Mouse (Mus musculus) heart, embryonic 13.5 days (tissue): ENCODE measurements at regions not wholly inside any gene's neighbourhood (a gene's known extent, or its start where the extent isn't known, plus 50 kb on each side); places are given as distances from the start of the nearest gene placed in this dataset.

Experiments used
- ATAC-seq: fragments of 200-750 bp; cut with Nextera tagmentation; 2 replicates; pipeline ENCODE4 v1.8.0; 2017; ENCODE audit warnings: moderate TSS enrichment; ENCODE audit not compliant: insufficient number of reproducible peaks, low FRiP score, low TSS enrichment; ENCODE audit errors: extremely low read depth
- H3K27ac ChIP-seq: fragments of 300-500 bp; sonication (generic); replicated peaks from 2 replicates; pipeline ENCODE4 v1.5.1; 2015; ENCODE audit warnings: moderate library complexity, mild to moderate bottlenecking, inconsistent platforms
- H3K27me3 ChIP-seq: fragments of 300-500 bp; sonication (generic); replicated peaks from 2 replicates; pipeline ENCODE4 v1.6.1; 2015; ENCODE audit warnings: mild to moderate bottlenecking, inconsistent platforms
- H3K36me3 ChIP-seq: fragments of 300-500 bp; sonication (generic); 2 replicates; pipeline ENCODE4 v1.6.1; 2015; ENCODE audit warnings: mild to moderate bottlenecking, inconsistent platforms
- H3K4me1 ChIP-seq: fragments of 300-500 bp; sonication (generic); 2 replicates; pipeline ENCODE4 v1.6.1; 2015; ENCODE audit warnings: inconsistent platforms
- H3K4me2 ChIP-seq: fragments of 300-500 bp; sonication (generic); 2 replicates; pipeline ENCODE4 v1.6.1; 2015; ENCODE audit warnings: inconsistent platforms, mild to moderate bottlenecking, moderate library complexity
- H3K4me3 ChIP-seq: fragments of 300-500 bp; sonication (generic); 2 replicates; pipeline ENCODE4 v1.5.1; 2015; ENCODE audit warnings: moderate library complexity, mild to moderate bottlenecking, inconsistent platforms
- H3K9ac ChIP-seq: fragments of 300-500 bp; sonication (generic); 2 replicates; pipeline ENCODE4 v1.6.1; 2015; ENCODE audit warnings: inconsistent platforms, mild to moderate bottlenecking, moderate library complexity
- H3K9me3 ChIP-seq: fragments of 300-500 bp; sonication (generic); 2 replicates; pipeline ENCODE4 v1.6.1; 2016; ENCODE audit warnings: inconsistent platforms
- WGBS: fragments of 180-500 bp; shearing (Covaris S2); methylation state at CpG from one replicate; pipeline ENCODE4 v1.1.7; 2015; ENCODE audit warnings: mixed read lengths; 5-methylcytosine and 5-hydroxymethylcytosine counted together

- no peak for ATAC-seq
- Histone ChIP-seq H3K27me3 (no peaks in the 10 kb centered on the region), H3K36me3 (no peaks in the 10 kb centered on the region), H3K9me3 (no peaks in the 10 kb centered on the region), H3K9ac (no peak overlapping the region), H3K4me3 (no peak overlapping the region), H3K4me2 (no peak overlapping the region), H3K4me1 (no peaks in the 10 kb centered on the region), H3K27ac (no peak overlapping the region)
- 70% methylated on average over 5 of the region's 5 CpGs for WGBS
Measured at GRCm38 (mm10) chr8:89641339-89641738, 597.4 kb upstream of the Sall1 start.

GRCm38 (mm10) chr8:89634864-89635263 is 590.9 kb upstream of the Sall1 start:
- no peak overlapping the region for H3K9ac ChIP-seq
- no peaks in the 10 kb centered on the region for H3K9me3 ChIP-seq
- H3K36me3 ChIP-seq, result no peaks in the 10 kb centered on the region
- no peaks in the 10 kb centered on the region for H3K4me1 ChIP-seq
- H3K4me2 ChIP-seq, result no peak overlapping the region
- H3K27ac ChIP-seq, result no peak overlapping the region
- ATAC-seq, result no peak
- no peaks in the 10 kb centered on the region for H3K27me3 ChIP-seq
- no peak overlapping the region for H3K4me3 ChIP-seq
- WGBS, result 87% methylated on average over 2 of the region's 2 CpGs

GRCm38 (mm10) chr8:89632304-89632703 is 588.3 kb upstream of the Sall1 start:
- Histone ChIP-seq H3K4me3 (no peak overlapping the region), H3K9me3 (no peaks in the 10 kb centered on the region), H3K27me3 (no peaks in the 10 kb centered on the region), H3K9ac (no peak overlapping the region), H3K4me1 (no peaks in the 10 kb centered on the region), H3K4me2 (no peak overlapping the region), H3K27ac (no peak overlapping the region), H3K36me3 (no peaks in the 10 kb centered on the region)
- WGBS, result 76% methylated on average over 5 of the region's 5 CpGs
- ATAC-seq, result no peak

GRCm38 (mm10) chr8:89630540-89630939 is 586.6 kb upstream of the Sall1 start:
- Histone ChIP-seq H3K4me2 (no peak overlapping the region), H3K9me3 (no peaks in the 10 kb centered on the region), H3K27me3 (no peaks in the 10 kb centered on the region), H3K4me3 (no peak overlapping the region), H3K27ac (no peak overlapping the region), H3K4me1 (no peaks in the 10 kb centered on the region), H3K9ac (no peak overlapping the region), H3K36me3 (no peaks in the 10 kb centered on the region)
- ATAC-seq, result no peak
- WGBS, result 73% methylated on average over 3 of the region's 3 CpGs

- no peaks in the 10 kb centered on the region for H3K36me3 ChIP-seq
- no peak overlapping the region for H3K27ac ChIP-seq
- 35% methylated on average over 7 of the region's 7 CpGs for WGBS
- H3K27me3 ChIP-seq, result no peaks in the 10 kb centered on the region
- H3K9ac ChIP-seq, result no peak overlapping the region
- no peak overlapping the region for H3K4me2 ChIP-seq
- no peaks in the 10 kb centered on the region for H3K9me3 ChIP-seq
- 0 out of 2 replicates have a peak, but pooled peaks cover 2% of the 10 kb centered on the region for H3K4me1 ChIP-seq
- ATAC-seq, result no peak
- no peak overlapping the region for H3K4me3 ChIP-seq
Measured at GRCm38 (mm10) chr8:89618089-89618488, 574.1 kb upstream of the Sall1 start.

GRCm38 (mm10) chr8:89615863-89616558 is 572.0 kb upstream of the Sall1 start:
- ATAC-seq, result no peak
- no peak overlapping the region for H3K4me3 ChIP-seq
- H3K27ac ChIP-seq, result no peak overlapping the region
- H3K9ac ChIP-seq, result no peak overlapping the region
- H3K4me1 ChIP-seq, result 0 out of 2 replicates have a peak, but pooled peaks cover 2% of the 10 kb centered on the region
- no peak overlapping the region for H3K4me2 ChIP-seq
- H3K36me3 ChIP-seq, result no peaks in the 10 kb centered on the region
- 0 out of 2 replicates have a peak, but pooled peaks cover 6% of the 10 kb centered on the region for H3K9me3 ChIP-seq
- H3K27me3 ChIP-seq, result no peaks in the 10 kb centered on the region
- WGBS, result 83% methylated on average over 8 of the region's 8 CpGs

- no peak overlapping the region for H3K9ac ChIP-seq
- H3K27ac ChIP-seq, result no peak overlapping the region
- H3K4me1 ChIP-seq, result no peaks in the 10 kb centered on the region
- WGBS, result 52% methylated on average over 4 of the region's 4 CpGs
- H3K9me3 ChIP-seq, result 0 out of 2 replicates have a peak, but pooled peaks cover 12% of the 10 kb centered on the region
- H3K4me3 ChIP-seq, result no peak overlapping the region
- ATAC-seq, result no peak
- H3K27me3 ChIP-seq, result no peaks in the 10 kb centered on the region
- no peaks in the 10 kb centered on the region for H3K36me3 ChIP-seq
- H3K4me2 ChIP-seq, result no peak overlapping the region
Measured at GRCm38 (mm10) chr8:89609074-89609473, 565.1 kb upstream of the Sall1 start.

GRCm38 (mm10) chr8:89605905-89606468 is 562.0 kb upstream of the Sall1 start:
- H3K9ac ChIP-seq, result no peak overlapping the region
- H3K4me3 ChIP-seq, result no peak overlapping the region
- 81% methylated on average over 4 of the region's 4 CpGs for WGBS

GRCm38 (mm10) chr8:89604461-89604860 is 560.5 kb upstream of the Sall1 start:
- H3K36me3 ChIP-seq, result no peaks in the 10 kb centered on the region
- ATAC-seq, result no peak
- no peak overlapping the region for H3K27ac ChIP-seq

More at GRCm38 (mm10) chr8:89605905-89606468, 562.0 kb upstream of the Sall1 start:
- ATAC-seq, result no peak
- Histone ChIP-seq H3K4me2 (no peak overlapping the region), H3K9me3 (0 out of 2 replicates have a peak, but pooled peaks cover 15% of the 10 kb centered on the region), H3K36me3 (no peaks in the 10 kb centered on the region), H3K27ac (no peak overlapping the region), H3K27me3 (no peaks in the 10 kb centered on the region), H3K4me1 (no peaks in the 10 kb centered on the region)

GRCm38 (mm10) chr8:89596380-89596779 is 552.4 kb upstream of the Sall1 start:
- no peaks in the 10 kb centered on the region for H3K27me3 ChIP-seq
- no peak overlapping the region for H3K27ac ChIP-seq
- H3K36me3 ChIP-seq, result no peaks in the 10 kb centered on the region
- H3K4me1 ChIP-seq, result no peaks in the 10 kb centered on the region
- ATAC-seq, result no peak
- no peak overlapping the region for H3K4me3 ChIP-seq
- 0 out of 2 replicates have a peak, but pooled peaks cover 2% of the 10 kb centered on the region for H3K9me3 ChIP-seq
- WGBS, result 75% methylated on average over 7 of the region's 7 CpGs
- no peak overlapping the region for H3K4me2 ChIP-seq
- H3K9ac ChIP-seq, result no peak overlapping the region

More at GRCm38 (mm10) chr8:89604461-89604860, 560.5 kb upstream of the Sall1 start:
- no peak overlapping the region for H3K9ac ChIP-seq
- no peaks in the 10 kb centered on the region for H3K4me1 ChIP-seq
- no peaks in the 10 kb centered on the region for H3K27me3 ChIP-seq
- H3K9me3 ChIP-seq, result 0 out of 2 replicates have a peak, but pooled peaks cover 15% of the 10 kb centered on the region
- no peak overlapping the region for H3K4me2 ChIP-seq
- H3K4me3 ChIP-seq, result no peak overlapping the region
- WGBS, result 84% methylated on average over 3 of the region's 3 CpGs

- no peak overlapping the region for H3K9ac ChIP-seq
- no peak for ATAC-seq
Measured at GRCm38 (mm10) chr8:89583091-89583490, 539.1 kb upstream of the Sall1 start.

GRCm38 (mm10) chr8:89582566-89582965 is 538.6 kb upstream of the Sall1 start:
- H3K27ac ChIP-seq, result no peak overlapping the region
- no peak for ATAC-seq

More at GRCm38 (mm10) chr8:89583091-89583490, 539.1 kb upstream of the Sall1 start:
- peaks cover 22% of the 10 kb centered on the region for H3K27me3 ChIP-seq
- no peak overlapping the region for H3K4me2 ChIP-seq
- no peak overlapping the region for H3K4me3 ChIP-seq
- H3K4me1 ChIP-seq, result no peaks in the 10 kb centered on the region
- H3K27ac ChIP-seq, result no peak overlapping the region
- no peaks in the 10 kb centered on the region for H3K9me3 ChIP-seq
- H3K36me3 ChIP-seq, result no peaks in the 10 kb centered on the region

More at GRCm38 (mm10) chr8:89582566-89582965, 538.6 kb upstream of the Sall1 start:
- no peaks in the 10 kb centered on the region for H3K4me1 ChIP-seq
- H3K9ac ChIP-seq, result no peak overlapping the region
- peaks cover 22% of the 10 kb centered on the region for H3K27me3 ChIP-seq
- H3K4me2 ChIP-seq, result no peak overlapping the region
- no peak overlapping the region for H3K4me3 ChIP-seq
- no peaks in the 10 kb centered on the region for H3K36me3 ChIP-seq
- no peaks in the 10 kb centered on the region for H3K9me3 ChIP-seq
